Mouse (Mus musculus): ENCODE results near the gene Rxrb.
A peak's percentile ranks its signal among the peaks of the same experiment; 100 is the strongest.

Gene Rxrb

GRCm38 (mm10) chr17:34068864-34069263 lies 37.3 kb downstream of the Rxrb start:
- DNase-seq = no peak

- no peak for DNase-seq
Measured at GRCm38 (mm10) chr17:34072091-34072490, 40.5 kb downstream of the Rxrb start.

GRCm38 (mm10) chr17:34075271-34075670 lies 43.7 kb downstream of the Rxrb start:
- peak; percentile 84 for DNase-seq

GRCm38 (mm10) chr17:34077549-34077948 lies 45.9 kb downstream of the Rxrb start:
- peak; percentile 79 for DNase-seq

GRCm38 (mm10) chr17:34078148-34078547 lies 46.5 kb downstream of the Rxrb start:
- DNase-seq = no peak

- DNase-seq = no peak
Measured at GRCm38 (mm10) chr17:34079002-34079401, 47.4 kb downstream of the Rxrb start.

GRCm38 (mm10) chr17:34079621-34080020 lies 48.0 kb downstream of the Rxrb start:
- DNase-seq = peak; percentile 34

- DNase-seq = no peak
Measured at GRCm38 (mm10) chr17:34083104-34083503, 51.5 kb downstream of the Rxrb start.

- no peak for DNase-seq
Measured at GRCm38 (mm10) chr17:34087386-34087785, 55.8 kb downstream of the Rxrb start.
